Mouse (Mus musculus): ENCODE measurements around the gene Gm21190. TPM values are rescaled to one million over a fixed set of nuclear protein-coding genes. Genes with fewer than 3 reads are reported as not detected.
"Not testable (repeated sequence)": the region's sequence is repeated elsewhere in the genome, so short reads cannot be mapped to it uniquely, and the experiment has no call there.

The Gm21190 gene
- polyA plus RNA-seq, 1 experiment = not detected

- not testable (repeated sequence) for H3K36me3 ChIP-seq (ENCODE audit: control insufficient read depth, insufficient read depth, low read length); H3K4me1 ChIP-seq (ENCODE audit: control insufficient read depth, insufficient read depth, insufficient read length); H3K27ac ChIP-seq (ENCODE audit: insufficient read depth, low read length); DNase-seq (ENCODE audit: low read depth in 1 of 2, low spot score in 2 of 2); H3K4me3 ChIP-seq (ENCODE audit: extremely low read depth, insufficient read depth, insufficient read length); H3K27me3 ChIP-seq (ENCODE audit: control insufficient read depth, insufficient read depth, low read length)
- 71% methylated on average over 2 of the region's 2 CpGs for WGBS
These were observed 11.9 kb downstream of the Gm21190 start for GRCm38 (mm10) chr5:15517150-15517549.

GRCm38 (mm10) chr5:15512236-15512635, 16.8 kb downstream of the Gm21190 start:
- not testable (repeated sequence) for H3K27ac ChIP-seq (ENCODE audit: insufficient read depth, low read length); H3K36me3 ChIP-seq (ENCODE audit: control insufficient read depth, insufficient read depth, low read length); DNase-seq (ENCODE audit: low read depth in 1 of 2, low spot score in 2 of 2); H3K4me3 ChIP-seq (ENCODE audit: extremely low read depth, insufficient read depth, insufficient read length); H3K4me1 ChIP-seq (ENCODE audit: control insufficient read depth, insufficient read depth, insufficient read length); H3K27me3 ChIP-seq (ENCODE audit: control insufficient read depth, insufficient read depth, low read length)
- WGBS = 61% methylated on average over 3 of the region's 3 CpGs

GRCm38 (mm10) chr5:15509911-15510310, 19.1 kb downstream of the Gm21190 start:
- not testable (repeated sequence) for H3K4me3 ChIP-seq (ENCODE audit: extremely low read depth, insufficient read depth, insufficient read length); H3K27ac ChIP-seq (ENCODE audit: insufficient read depth, low read length); H3K27me3 ChIP-seq (ENCODE audit: control insufficient read depth, insufficient read depth, low read length); H3K36me3 ChIP-seq (ENCODE audit: control insufficient read depth, insufficient read depth, low read length); DNase-seq (ENCODE audit: low read depth in 1 of 2, low spot score in 2 of 2); H3K4me1 ChIP-seq (ENCODE audit: control insufficient read depth, insufficient read depth, insufficient read length)
- 81% methylated on average over 1 of the region's 1 CpGs for WGBS

GRCm38 (mm10) chr5:15508460-15509451, 20.3 kb downstream of the Gm21190 start:
- not testable (repeated sequence) for H3K27ac ChIP-seq (ENCODE audit: insufficient read depth, low read length); DNase-seq (ENCODE audit: low read depth in 1 of 2, low spot score in 2 of 2); H3K4me1 ChIP-seq (ENCODE audit: control insufficient read depth, insufficient read depth, insufficient read length); H3K4me3 ChIP-seq (ENCODE audit: extremely low read depth, insufficient read depth, insufficient read length); H3K27me3 ChIP-seq (ENCODE audit: control insufficient read depth, insufficient read depth, low read length); H3K36me3 ChIP-seq (ENCODE audit: control insufficient read depth, insufficient read depth, low read length)
- 69% methylated on average over 6 of the region's 6 CpGs for WGBS

- DNase-seq (ENCODE audit: low read depth in 1 of 2, low spot score in 2 of 2) = not testable (repeated sequence)
These were observed 21.1 kb downstream of the Gm21190 start for GRCm38 (mm10) chr5:15507757-15508459.

GRCm38 (mm10) chr5:15507309-15507619, 21.8 kb downstream of the Gm21190 start:
- no peaks in the 10 kb centered on the region for H3K27me3 ChIP-seq (ENCODE audit: control insufficient read depth, insufficient read depth, low read length)
- H3K4me3 ChIP-seq (ENCODE audit: extremely low read depth, insufficient read depth, insufficient read length) = no peak overlapping the region
- H3K27ac ChIP-seq (ENCODE audit: insufficient read depth, low read length) = no peak overlapping the region
- H3K4me1 ChIP-seq (ENCODE audit: control insufficient read depth, insufficient read depth, insufficient read length) = no peaks in the 10 kb centered on the region
- TF ChIP-seq CTCF (IDR thresholded peaks at IDR 0.05; ENCODE audit: extremely low read depth, insufficient read depth, insufficient read length, insufficient replicate concordance) (no peak), POLR2A (IDR thresholded peaks at IDR 0.05; ENCODE audit: low read depth, low read length) (no peak)
- no peaks in the 10 kb centered on the region for H3K36me3 ChIP-seq (ENCODE audit: control insufficient read depth, insufficient read depth, low read length)
- no peak for DNase-seq (ENCODE audit: low read depth in 1 of 2, low spot score in 2 of 2)
- 80% methylated on average over 3 of the region's 3 CpGs for WGBS

More at GRCm38 (mm10) chr5:15507757-15508459, 21.1 kb downstream of the Gm21190 start:
- not testable (repeated sequence) for H3K4me1 ChIP-seq (ENCODE audit: control insufficient read depth, insufficient read depth, insufficient read length); H3K27ac ChIP-seq (ENCODE audit: insufficient read depth, low read length); H3K27me3 ChIP-seq (ENCODE audit: control insufficient read depth, insufficient read depth, low read length); H3K36me3 ChIP-seq (ENCODE audit: control insufficient read depth, insufficient read depth, low read length); H3K4me3 ChIP-seq (ENCODE audit: extremely low read depth, insufficient read depth, insufficient read length)
- 62% methylated on average over 6 of the region's 6 CpGs for WGBS

- no peak for DNase-seq (ENCODE audit: low read depth in 1 of 2, low spot score in 2 of 2)
- Histone ChIP-seq H3K4me1 (ENCODE audit: control insufficient read depth, insufficient read depth, insufficient read length) (no peaks in the 10 kb centered on the region), H3K27ac (ENCODE audit: insufficient read depth, low read length) (no peak overlapping the region), H3K4me3 (ENCODE audit: extremely low read depth, insufficient read depth, insufficient read length) (no peak overlapping the region), H3K27me3 (ENCODE audit: control insufficient read depth, insufficient read depth, low read length) (no peaks in the 10 kb centered on the region), H3K36me3 (ENCODE audit: control insufficient read depth, insufficient read depth, low read length) (no peaks in the 10 kb centered on the region)
- WGBS = 48% methylated on average over 16 of the region's 16 CpGs
- no peak for TF ChIP-seq POLR2A (IDR thresholded peaks at IDR 0.05; ENCODE audit: low read depth, low read length)
- TF ChIP-seq CTCF (IDR thresholded peaks at IDR 0.05; ENCODE audit: extremely low read depth, insufficient read depth, insufficient read length, insufficient replicate concordance) = no peak
These were observed 22.3 kb downstream of the Gm21190 start for GRCm38 (mm10) chr5:15506575-15507308.

- not testable (repeated sequence) for H3K27me3 ChIP-seq (ENCODE audit: control insufficient read depth, insufficient read depth, low read length); H3K4me3 ChIP-seq (ENCODE audit: extremely low read depth, insufficient read depth, insufficient read length); H3K27ac ChIP-seq (ENCODE audit: insufficient read depth, low read length); H3K4me1 ChIP-seq (ENCODE audit: control insufficient read depth, insufficient read depth, insufficient read length); H3K36me3 ChIP-seq (ENCODE audit: control insufficient read depth, insufficient read depth, low read length); DNase-seq (ENCODE audit: low read depth in 1 of 2, low spot score in 2 of 2)
- WGBS = 27% methylated on average over 5 of the region's 5 CpGs
These were observed 30.1 kb downstream of the Gm21190 start for GRCm38 (mm10) chr5:15498774-15499400.

- not testable (repeated sequence) for H3K27me3 ChIP-seq (ENCODE audit: control insufficient read depth, insufficient read depth, low read length); H3K27ac ChIP-seq (ENCODE audit: insufficient read depth, low read length); DNase-seq (ENCODE audit: low read depth in 1 of 2, low spot score in 2 of 2); H3K4me1 ChIP-seq (ENCODE audit: control insufficient read depth, insufficient read depth, insufficient read length); H3K36me3 ChIP-seq (ENCODE audit: control insufficient read depth, insufficient read depth, low read length); H3K4me3 ChIP-seq (ENCODE audit: extremely low read depth, insufficient read depth, insufficient read length)
- 68% methylated on average over 3 of the region's 3 CpGs for WGBS
These were observed 30.7 kb downstream of the Gm21190 start for GRCm38 (mm10) chr5:15498350-15498749.

Data from spleen, adult 2 months (tissue).